Mouse (Mus musculus): ENCODE data around the gene Cycs. TPM values are rescaled to one million over a fixed set of nuclear protein-coding genes. Genes with fewer than 3 reads are reported as not detected.

Cycs gene
- total and polyA plus RNA-seq, 3 experiments: 28.0 to 139 (median 83.0) TPM

- no peak for TF ChIP-seq MXI1 (IDR thresholded peaks at IDR 0.05; ENCODE audit: low read depth, low read length)
- Histone ChIP-seq H3K9me3 (replicated peaks; ENCODE audit: insufficient read depth, low read length) (no peaks in the 10 kb centered on the region), H3K27ac (ENCODE audit: control insufficient read depth, low read depth, low read length) (no peak overlapping the region), H3K9ac (ENCODE audit: control insufficient read depth, low read depth, low read length, poor library complexity, severe bottlenecking) (no peak overlapping the region), H3K4me3 (ENCODE audit: control insufficient read depth in 1 of 2, insufficient read depth in 1 of 2, low read depth in 2 of 2, low read length in 2 of 2) (no peak overlapping the region), H3K4me1 (ENCODE audit: control insufficient read depth in 1 of 2, insufficient read depth in 2 of 2, low read length in 2 of 2) (peaks cover 0 to 2% of the 10 kb centered on the region in 2 experiments; a peak in 1 of 4 replicates), H3K27me3 (ENCODE audit: control insufficient read depth in 1 of 2, insufficient read depth in 2 of 2, low read length in 2 of 2) (no peaks in the 10 kb centered on the region), H3K36me3 (ENCODE audit: control insufficient read depth in 1 of 2, insufficient read depth in 2 of 2, low read length in 2 of 2) (no peaks in the 10 kb centered on the region), H3K79me2 (ENCODE audit: control insufficient read depth, insufficient read depth, low read length, poor library complexity) (no peaks in the 10 kb centered on the region)
- no peak for DNase-seq (ENCODE audit: low read depth, low spot score)
Observed at GRCm38 (mm10) chr6:50522772-50523171, 43.6 kb downstream of the Cycs start.

- TF ChIP-seq EP300 (IDR thresholded peaks at IDR 0.05; ENCODE audit: low read depth in 1 of 2, low read length in 2 of 2): peak in 1 of 2 experiments; percentile 39; a peak in 1 of 4 replicates
- TF ChIP-seq CHD1 (IDR thresholded peaks at IDR 0.05; ENCODE audit: low read depth, low read length): no peak
- 0 out of 2 replicates have a peak, but pooled peaks have one; percentile 8 for TF ChIP-seq TCF12 (IDR thresholded peaks at IDR 0.05; ENCODE audit: low read depth, low read length)
- no peak overlapping the region for H3K9ac ChIP-seq (ENCODE audit: control insufficient read depth, low read depth, low read length, poor library complexity, severe bottlenecking)
- H3K4me3 ChIP-seq (ENCODE audit: control insufficient read depth in 1 of 2, insufficient read depth in 1 of 2, low read depth in 2 of 2, low read length in 2 of 2): no peak overlapping the region
- H3K27me3 ChIP-seq (ENCODE audit: control insufficient read depth in 1 of 2, insufficient read depth in 2 of 2, low read length in 2 of 2): no peaks in the 10 kb centered on the region
- DNase-seq (ENCODE audit: low read depth, low spot score): no peak
- no peak overlapping the region for H3K27ac ChIP-seq (ENCODE audit: control insufficient read depth, low read depth, low read length)
- H3K36me3 ChIP-seq (ENCODE audit: control insufficient read depth in 1 of 2, insufficient read depth in 2 of 2, low read length in 2 of 2): no peaks in the 10 kb centered on the region
- H3K4me1 ChIP-seq (ENCODE audit: control insufficient read depth in 1 of 2, insufficient read depth in 2 of 2, low read length in 2 of 2): peaks cover 0 to 2% of the 10 kb centered on the region in 2 experiments; a peak in 1 of 4 replicates
- no peaks in the 10 kb centered on the region for H3K9me3 ChIP-seq (replicated peaks; ENCODE audit: insufficient read depth, low read length)
- no peaks in the 10 kb centered on the region for H3K79me2 ChIP-seq (ENCODE audit: control insufficient read depth, insufficient read depth, low read length, poor library complexity)
Observed at GRCm38 (mm10) chr6:50521532-50522135, 44.7 kb downstream of the Cycs start.

GRCm38 (mm10) chr6:50520139-50520538, 46.2 kb downstream of the Cycs start:
- no peak for DNase-seq (ENCODE audit: low read depth, low spot score)
- Histone ChIP-seq H3K79me2 (ENCODE audit: control insufficient read depth, insufficient read depth, low read length, poor library complexity) (no peaks in the 10 kb centered on the region), H3K27me3 (ENCODE audit: control insufficient read depth in 1 of 2, insufficient read depth in 2 of 2, low read length in 2 of 2) (no peaks in the 10 kb centered on the region), H3K9ac (ENCODE audit: control insufficient read depth, low read depth, low read length, poor library complexity, severe bottlenecking) (no peak overlapping the region), H3K36me3 (ENCODE audit: control insufficient read depth in 1 of 2, insufficient read depth in 2 of 2, low read length in 2 of 2) (no peaks in the 10 kb centered on the region), H3K4me1 (ENCODE audit: control insufficient read depth in 1 of 2, insufficient read depth in 2 of 2, low read length in 2 of 2) (peaks cover 0 to 2% of the 10 kb centered on the region in 2 experiments; a peak in 1 of 4 replicates), H3K27ac (ENCODE audit: control insufficient read depth, low read depth, low read length) (no peak overlapping the region), H3K9me3 (replicated peaks; ENCODE audit: insufficient read depth, low read length) (no peaks in the 10 kb centered on the region), H3K4me3 (ENCODE audit: control insufficient read depth in 1 of 2, insufficient read depth in 1 of 2, low read depth in 2 of 2, low read length in 2 of 2) (no peak overlapping the region)
- TF ChIP-seq KAT2A (conservative IDR thresholded peaks at IDR 0.05; ENCODE audit: low read depth, low read length) (no peak), NRF1 (IDR thresholded peaks at IDR 0.05; ENCODE audit: insufficient read depth, low read depth, low read length, poor library complexity, severe bottlenecking) (no peak), MXI1 (IDR thresholded peaks at IDR 0.05; ENCODE audit: low read depth, low read length) (no peak), USF1 (IDR thresholded peaks at IDR 0.05; ENCODE audit: low read depth, low read length) (no peak), MAX (IDR thresholded peaks at IDR 0.05; ENCODE audit: low read length) (no peak), ZC3H11A (IDR thresholded peaks at IDR 0.05; ENCODE audit: low read depth, low read length) (no peak), CHD1 (IDR thresholded peaks at IDR 0.05; ENCODE audit: low read depth, low read length) (no peak), GATA1 (IDR thresholded peaks at IDR 0.05; ENCODE audit: low read depth, low read length) (no peak), ZNF384 (IDR thresholded peaks at IDR 0.05; ENCODE audit: low read depth, low read length) (no peak), TBP (IDR thresholded peaks at IDR 0.05; ENCODE audit: low read depth, low read length) (no peak)
